Mouse (Mus musculus) heart, embryonic 11.5 days (tissue): Measurements from ENCODE around the gene Uhrf1. TPM values are rescaled to one million over a fixed set of nuclear protein-coding genes. Genes with fewer than 3 reads are reported as not detected.

Experiments used
- ATAC-seq: fragments of 200-750 bp; cut with Nextera tagmentation; replicated peaks from 2 replicates; pipeline ENCODE4 v1.8.0; 2017; ENCODE audit warnings: moderate library complexity; ENCODE audit not compliant: insufficient number of reproducible peaks, low FRiP score, low TSS enrichment
- H3K27ac ChIP-seq: fragments of 300-500 bp; sonication (generic); 2 replicates; pipeline ENCODE4 v1.5.1; 2014; ENCODE audit warnings: mild to moderate bottlenecking, low read depth, low read length
- H3K27me3 ChIP-seq: fragments of 300-500 bp; sonication (generic); 2 replicates; pipeline ENCODE4 v1.6.1; 2014; ENCODE audit warnings: mild to moderate bottlenecking, low read length, mixed read lengths; ENCODE audit not compliant: control insufficient read depth, insufficient read depth
- H3K36me3 ChIP-seq: fragments of 300-500 bp; sonication (generic); 2 replicates; pipeline ENCODE4 v1.6.1; 2014; ENCODE audit warnings: mild to moderate bottlenecking, low read length, moderate library complexity, mixed read lengths; ENCODE audit not compliant: control insufficient read depth, insufficient read depth
- H3K4me1 ChIP-seq: fragments of 300-500 bp; sonication (generic); 2 replicates; pipeline ENCODE4 v1.6.1; 2014; ENCODE audit warnings: low read length; ENCODE audit not compliant: control insufficient read depth, insufficient read depth
- H3K4me2 ChIP-seq: fragments of 300-500 bp; sonication (generic); 2 replicates; pipeline ENCODE4 v1.6.1; 2014; ENCODE audit warnings: mild to moderate bottlenecking, moderate library complexity
- H3K4me3 ChIP-seq: fragments of 300-500 bp; sonication (generic); 2 replicates; pipeline ENCODE4 v1.5.1; 2014; ENCODE audit warnings: low read depth, low read length
- H3K9ac ChIP-seq: fragments of 300-500 bp; sonication (generic); 2 replicates; pipeline ENCODE4 v1.6.1; 2014; ENCODE audit warnings: mild to moderate bottlenecking, low read depth, low read length, moderate library complexity
- H3K9me3 ChIP-seq: fragments of 300-500 bp; sonication (generic); replicated peaks from 2 replicates; pipeline ENCODE4 v1.6.1; 2016; ENCODE audit warnings: low read length; ENCODE audit not compliant: control insufficient read depth
- WGBS: fragments of 180-500 bp; shearing (Covaris S2); extraction: QIAGEN DNeasy Blood & Tissue Kit; methylation state at CpG from one replicate; pipeline ENCODE4 v1.1.7; 2014; ENCODE audit not compliant: insufficient replicate concordance; 5-methylcytosine and 5-hydroxymethylcytosine counted together
- polyA plus RNA-seq: library from polyadenylated mRNA; unstranded; fragments of >200 nt; fragmentation: Nextera tagmentation; extraction: Ambion mirVana; gene quantifications from 2 replicates; pipeline ENCODE4 v1.2.1, GENCODE M21; 2014

Uhrf1 gene
- polyA plus RNA-seq, 1 experiment from 2014 or later = 53.0 TPM

DNA sequence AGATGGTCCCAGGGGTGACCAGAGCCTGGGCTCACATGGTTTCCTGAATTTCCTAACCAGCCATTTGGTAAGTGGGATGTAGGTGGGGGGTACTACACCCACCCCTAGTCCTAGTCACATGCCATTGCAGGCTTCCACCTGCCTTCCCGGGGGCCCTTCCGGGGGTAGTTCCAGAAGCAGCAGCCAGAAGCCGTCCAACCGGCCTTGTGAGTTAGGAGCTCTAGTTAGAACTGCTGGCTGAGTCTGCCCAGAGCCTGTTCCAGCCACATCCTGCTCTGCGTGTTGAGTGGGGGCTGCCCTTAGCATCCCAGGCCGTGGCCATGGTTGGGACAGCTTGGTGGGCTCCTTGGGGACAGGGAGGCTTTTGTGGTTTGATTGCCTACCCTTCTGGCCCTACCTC, 5.0 kb downstream of the Uhrf1 start:
- no peak for ATAC-seq
- Histone ChIP-seq H3K9ac (no peak overlapping the region), H3K27ac (no peak overlapping the region), H3K27me3 (no peaks in the 10 kb centered on the region), H3K4me2 (no peak overlapping the region), H3K9me3 (no peaks in the 10 kb centered on the region), H3K4me3 (no peak overlapping the region), H3K36me3 (peaks cover 34% of the 10 kb centered on the region), H3K4me1 (peaks cover 17% of the 10 kb centered on the region)
- 79% methylated on average over 6 of the region's 6 CpGs for WGBS

DNA sequence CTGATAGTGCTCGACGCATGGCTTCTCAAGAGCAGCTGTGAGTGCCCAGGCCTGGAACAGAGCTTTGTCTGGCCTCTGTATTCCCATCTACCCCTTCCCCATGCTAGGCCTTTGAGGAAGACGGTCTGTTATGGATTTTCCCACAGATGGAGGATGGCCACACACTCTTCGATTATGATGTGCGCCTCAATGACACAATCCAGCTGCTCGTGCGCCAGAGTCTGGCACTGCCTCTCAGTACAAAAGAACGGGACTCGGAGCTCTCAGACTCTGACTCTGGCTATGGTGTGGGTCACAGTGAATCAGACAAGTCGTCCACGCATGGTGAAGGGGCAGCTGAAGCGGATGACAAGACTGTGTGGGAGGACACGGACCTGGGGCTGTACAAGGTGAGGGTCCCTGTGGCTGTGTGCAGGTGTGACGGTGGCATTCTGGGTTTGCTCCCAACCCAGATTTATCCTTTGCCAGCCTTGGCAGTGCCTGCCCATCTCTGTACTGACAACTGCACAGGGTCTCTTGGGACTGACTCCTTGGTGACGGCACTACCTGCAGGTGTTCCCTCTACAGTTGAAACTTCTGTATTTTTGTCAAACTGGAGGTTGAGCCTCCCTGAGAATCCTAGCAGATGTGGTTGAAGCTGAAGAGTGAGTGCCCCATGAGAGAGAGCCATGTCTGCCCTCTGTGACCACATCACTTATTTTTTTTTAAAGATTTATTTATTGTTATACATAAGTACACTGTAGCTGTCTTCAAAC, 6.2 kb downstream of the Uhrf1 start:
- WGBS = 93% methylated on average over 15 of the region's 15 CpGs
- ATAC-seq = no peak
- Histone ChIP-seq H3K27me3 (no peaks in the 10 kb centered on the region), H3K4me2 (no peak overlapping the region), H3K36me3 (peaks cover 41% of the 10 kb centered on the region), H3K4me1 (peaks cover 14% of the 10 kb centered on the region), H3K9ac (no peak overlapping the region), H3K27ac (no peak overlapping the region), H3K9me3 (no peaks in the 10 kb centered on the region), H3K4me3 (no peak overlapping the region)

DNA sequence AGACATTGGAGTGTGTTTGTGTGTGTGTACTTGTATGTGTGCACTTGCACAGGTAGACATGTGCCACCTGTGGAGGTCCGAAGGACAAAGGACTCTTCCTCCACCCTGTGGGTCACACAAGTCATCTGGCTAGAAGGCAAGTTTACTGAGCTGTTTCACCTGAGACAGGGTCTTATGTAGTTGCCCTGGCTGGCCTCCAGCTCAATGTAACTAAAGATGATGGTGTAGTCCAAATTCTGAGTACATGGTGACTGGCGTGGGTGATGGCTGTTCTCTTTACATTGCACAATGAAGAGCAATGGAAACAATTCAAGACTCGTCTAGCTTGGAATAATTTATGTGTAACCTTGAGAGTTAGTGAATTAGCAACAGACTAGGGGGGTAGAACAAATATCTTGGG, 21.3 kb downstream of the Uhrf1 start:
- Histone ChIP-seq H3K36me3 (peaks cover 19% of the 10 kb centered on the region), H3K9ac (no peak overlapping the region), H3K4me1 (peaks cover 19% of the 10 kb centered on the region), H3K27ac (no peak overlapping the region), H3K4me2 (no peak overlapping the region), H3K9me3 (no peaks in the 10 kb centered on the region), H3K27me3 (no peaks in the 10 kb centered on the region), H3K4me3 (no peak overlapping the region)
- WGBS = 81% methylated on average over 3 of the region's 3 CpGs
- no peak for ATAC-seq

GRCm38 (mm10) chr17:56325450-56326152, 22.5 kb downstream of the Uhrf1 start, which contains the start of gene Kdm4b:
Gene Kdm4b, plus strand, starts transcription at chr17:56326062.
- no peaks in the 10 kb centered on the region for H3K9me3 ChIP-seq
- under 1% methylated on average over 50 of the region's 57 CpGs for WGBS
- H3K4me1 ChIP-seq = peaks cover 26% of the 10 kb centered on the region
- no peaks in the 10 kb centered on the region for H3K27me3 ChIP-seq
- H3K4me2 ChIP-seq = peak within 1 kb of the TSS; percentile 96
- peak; percentile 98 for ATAC-seq
- peak within 1 kb of the TSS; percentile 95 for H3K27ac ChIP-seq
- H3K4me3 ChIP-seq = peak within 1 kb of the TSS; percentile 87
- H3K36me3 ChIP-seq = peaks cover 10% of the 10 kb centered on the region
- H3K9ac ChIP-seq = peak within 1 kb of the TSS; percentile 95

DNA sequence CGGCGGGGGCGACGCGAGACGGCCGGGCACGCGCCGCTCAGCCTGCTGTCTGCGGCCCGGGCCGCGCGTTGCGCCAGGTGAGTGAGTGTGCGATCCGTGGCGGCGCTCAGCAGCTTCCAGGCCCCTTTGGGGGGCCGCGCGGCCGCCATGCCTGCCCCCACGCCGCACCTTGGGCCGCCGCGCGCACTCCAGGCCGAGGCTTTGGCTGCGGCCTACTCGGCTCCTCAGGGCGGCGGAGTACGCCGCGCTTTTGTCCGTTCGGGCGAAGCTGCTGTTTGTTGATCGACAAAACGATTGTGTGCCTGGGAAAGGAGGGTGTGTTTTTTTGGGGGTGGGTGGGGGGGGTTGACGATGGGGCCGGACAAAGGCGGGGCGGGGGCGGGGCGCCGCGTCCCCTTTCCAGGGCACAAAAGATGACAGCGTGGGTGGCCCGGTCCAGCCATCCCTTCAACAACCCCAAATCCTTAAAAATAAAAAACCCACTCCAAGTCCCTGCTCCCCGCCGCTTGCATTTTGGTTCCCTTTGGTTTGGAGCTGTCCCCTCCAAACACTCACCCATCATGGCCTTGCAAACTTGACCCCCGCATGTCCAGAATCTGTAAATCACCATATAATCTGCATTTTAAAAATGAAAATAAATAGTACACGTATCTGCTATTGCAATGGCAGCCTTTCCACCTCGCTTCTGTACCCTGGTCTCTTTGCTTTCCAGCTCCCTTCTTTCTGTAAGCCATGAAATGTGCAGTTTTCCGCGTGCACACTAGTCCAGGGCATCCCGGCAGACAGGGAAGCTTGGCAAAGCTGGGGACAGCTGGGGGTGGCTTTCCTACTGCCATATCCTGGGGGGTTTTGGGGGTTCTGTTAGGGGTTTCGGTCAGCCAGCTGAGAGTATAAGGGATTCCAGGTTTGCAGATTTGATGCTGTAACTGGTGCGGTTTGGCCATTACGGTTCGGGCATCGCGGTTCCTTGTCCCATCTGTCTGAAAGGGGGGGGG, 23.3 kb downstream of the Uhrf1 start:
- H3K4me3 ChIP-seq = peak overlapping the region; percentile 87
- peak overlapping the region; percentile 96 for H3K4me2 ChIP-seq
- H3K27me3 ChIP-seq = no peaks in the 10 kb centered on the region
- no peaks in the 10 kb centered on the region for H3K9me3 ChIP-seq
- H3K4me1 ChIP-seq = peaks cover 27% of the 10 kb centered on the region
- H3K27ac ChIP-seq = peak overlapping the region; percentile 95
- peak overlapping the region; percentile 95 for H3K9ac ChIP-seq
- peak; percentile 32 for ATAC-seq
- 4% methylated on average over 59 of the region's 67 CpGs for WGBS
- peaks cover 7% of the 10 kb centered on the region for H3K36me3 ChIP-seq

- H3K9me3 ChIP-seq = no peaks in the 10 kb centered on the region
- peaks cover 32% of the 10 kb centered on the region for H3K4me1 ChIP-seq
Measured at GRCm38 (mm10) chr17:56329267-56329666, 26.1 kb downstream of the Uhrf1 start.

DNA sequence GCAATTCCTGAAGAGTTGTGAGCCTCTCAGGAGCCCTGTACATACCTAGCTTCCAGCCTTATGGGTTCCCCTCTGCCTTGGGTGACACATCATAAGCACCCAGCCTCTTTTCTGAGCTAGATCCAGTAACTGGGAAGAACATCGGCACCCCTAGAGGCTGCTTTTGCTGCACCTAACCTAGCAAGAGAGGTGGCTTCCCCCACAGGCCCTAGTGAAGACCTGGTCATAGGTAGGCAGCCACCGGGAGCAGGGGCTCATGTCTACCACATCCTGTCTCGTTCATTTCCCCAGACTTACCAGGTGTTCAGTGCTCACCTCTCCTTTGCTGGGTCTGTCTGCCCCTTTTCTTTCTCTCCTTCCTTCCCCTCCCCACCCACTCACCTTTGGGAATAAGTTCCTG, 27.2 kb downstream of the Uhrf1 start:
- H3K4me1 ChIP-seq = peaks cover 37% of the 10 kb centered on the region

More at GRCm38 (mm10) chr17:56329267-56329666, 26.1 kb downstream of the Uhrf1 start:
- Histone ChIP-seq H3K36me3 (no peaks in the 10 kb centered on the region), H3K9ac (no peak overlapping the region), H3K27me3 (no peaks in the 10 kb centered on the region), H3K27ac (no peak overlapping the region), H3K4me2 (no peak overlapping the region), H3K4me3 (no peak overlapping the region)
- ATAC-seq = no peak

GRCm38 (mm10) chr17:56331256-56331655, 28.1 kb downstream of the Uhrf1 start:
- H3K4me2 ChIP-seq = no peak overlapping the region
- H3K9me3 ChIP-seq = no peaks in the 10 kb centered on the region
- no peaks in the 10 kb centered on the region for H3K36me3 ChIP-seq
- no peak for ATAC-seq
- H3K9ac ChIP-seq = no peak overlapping the region
- no peaks in the 10 kb centered on the region for H3K27me3 ChIP-seq
- H3K4me1 ChIP-seq = peaks cover 37% of the 10 kb centered on the region
- H3K4me3 ChIP-seq = no peak overlapping the region
- no peak overlapping the region for H3K27ac ChIP-seq

More for the DNA sequence above, 27.2 kb downstream of the Uhrf1 start:
- Histone ChIP-seq H3K9ac (no peak overlapping the region), H3K4me2 (no peak overlapping the region), H3K27ac (no peak overlapping the region), H3K36me3 (no peaks in the 10 kb centered on the region), H3K9me3 (no peaks in the 10 kb centered on the region), H3K4me3 (no peak overlapping the region), H3K27me3 (no peaks in the 10 kb centered on the region)
- WGBS = 64% methylated on average over 3 of the region's 3 CpGs
- ATAC-seq = no peak
